Mouse (Mus musculus) E14TG2a.4 (cell line): ENCODE data around the gene Zfp385c.
"Not testable (repeated sequence)": the region's sequence is repeated elsewhere in the genome, so short reads cannot be mapped to it uniquely, and the experiment has no call there.

Source experiments
- H3K27me3 ChIP-seq: 2 replicates; pipeline ENCODE4 v1.6.1; 2014; ENCODE audit warnings: low read length, control low read depth; ENCODE audit not compliant: insufficient read depth
- H3K36me3 ChIP-seq: 2 replicates; pipeline ENCODE4 v1.6.1; 2014; ENCODE audit warnings: low read length, control low read depth; ENCODE audit not compliant: insufficient read depth
- H3K4me1 ChIP-seq: replicated peaks from 2 replicates; pipeline ENCODE4 v1.6.1; 2014; ENCODE audit warnings: low read depth, low read length, control low read depth
- H3K4me3 ChIP-seq: replicated peaks from 2 replicates; pipeline ENCODE4 v1.5.1; 2014; ENCODE audit warnings: mild to moderate bottlenecking, low read length
- H3K9me3 ChIP-seq: 2 replicates; pipeline ENCODE4 v1.6.1; 2014; ENCODE audit warnings: low read length, control low read depth
- CTCF ChIP-seq: conservative IDR thresholded peaks from 2 replicates; pipeline ENCODE4 v1.5.1; 2014; ENCODE audit warnings: low read length
- NANOG ChIP-seq: IDR thresholded peaks from 2 replicates; pipeline ENCODE4 v1.6.1; 2014; ENCODE audit warnings: borderline replicate concordance, low read length, mixed read lengths
- POU5F1 ChIP-seq: IDR thresholded peaks from 2 replicates; pipeline ENCODE4 v1.6.1; 2014; ENCODE audit warnings: low read length, borderline replicate concordance

Zfp385c gene

GRCm38 (mm10) chr11:100619982-100620381 is 72.3 kb downstream of the Zfp385c start, which contains the start of gene Dnajc7:
Gene Dnajc7, minus strand, starts transcription at chr11:100620168.
- Histone ChIP-seq H3K4me3 (peak within 1 kb of the TSS; percentile 99), H3K9me3 (no peaks in the 10 kb centered on the region), H3K36me3 (peaks cover 23% of the 10 kb centered on the region), H3K4me1 (peaks cover 58% of the 10 kb centered on the region), H3K27me3 (no peaks in the 10 kb centered on the region)
- TF ChIP-seq CTCF (no peak), NANOG (no peak), POU5F1 (no peak)

GRCm38 (mm10) chr11:100619485-100619975 is 72.7 kb downstream of the Zfp385c start:
- Histone ChIP-seq H3K27me3 (no peaks in the 10 kb centered on the region), H3K9me3 (no peaks in the 10 kb centered on the region), H3K36me3 (peaks cover 21% of the 10 kb centered on the region), H3K4me3 (peak overlapping the region; percentile 99), H3K4me1 (peaks cover 58% of the 10 kb centered on the region)
- TF ChIP-seq POU5F1 (no peak), CTCF (peak; percentile 31)

GRCm38 (mm10) chr11:100618761-100619484 is 73.3 kb downstream of the Zfp385c start, which contains the start of gene Nkiras2:
Gene Nkiras2, plus strand, starts transcription at chr11:100619244.
- peaks cover 57% of the 10 kb centered on the region for H3K4me1 ChIP-seq
- H3K36me3 ChIP-seq = peaks cover 15% of the 10 kb centered on the region
- no peak for TF ChIP-seq POU5F1
- TF ChIP-seq NANOG = no peak
- no peak for TF ChIP-seq CTCF
- no peaks in the 10 kb centered on the region for H3K27me3 ChIP-seq
- peak within 1 kb of the TSS; percentile 99 for H3K4me3 ChIP-seq
- no peaks in the 10 kb centered on the region for H3K9me3 ChIP-seq

GRCm38 (mm10) chr11:100617480-100617879 is 74.8 kb downstream of the Zfp385c start:
- Histone ChIP-seq H3K9me3 (no peaks in the 10 kb centered on the region), H3K4me1 (peaks cover 67% of the 10 kb centered on the region), H3K4me3 (peak overlapping the region; percentile 99), H3K36me3 (peaks cover 20% of the 10 kb centered on the region), H3K27me3 (no peaks in the 10 kb centered on the region)
- TF ChIP-seq NANOG = no peak
- TF ChIP-seq CTCF = no peak
- TF ChIP-seq POU5F1 = no peak

GRCm38 (mm10) chr11:100616836-100617235 is 75.4 kb downstream of the Zfp385c start:
- Histone ChIP-seq H3K4me1 (peaks cover 70% of the 10 kb centered on the region), H3K4me3 (peak overlapping the region; percentile 99), H3K36me3 (peaks cover 27% of the 10 kb centered on the region)
- H3K27me3 ChIP-seq, H3K9me3 ChIP-seq: not testable (repeated sequence)

- Histone ChIP-seq H3K4me3 (peak overlapping the region; percentile 58), H3K4me1 (peaks cover 75% of the 10 kb centered on the region), H3K36me3 (peaks cover 32% of the 10 kb centered on the region), H3K27me3 (no peaks in the 10 kb centered on the region), H3K9me3 (no peaks in the 10 kb centered on the region)
- TF ChIP-seq NANOG (peak; percentile 74), CTCF (no peak), POU5F1 (no peak)
Observed at GRCm38 (mm10) chr11:100616332-100616731, 75.9 kb downstream of the Zfp385c start.

- no peak for TF ChIP-seq CTCF
- TF ChIP-seq NANOG = no peak
- TF ChIP-seq POU5F1 = no peak
- Histone ChIP-seq H3K9me3 (no peaks in the 10 kb centered on the region), H3K4me1 (peaks cover 93% of the 10 kb centered on the region), H3K4me3 (peak overlapping the region; percentile 35), H3K36me3 (peaks cover 63% of the 10 kb centered on the region), H3K27me3 (no peaks in the 10 kb centered on the region)
Observed at GRCm38 (mm10) chr11:100613241-100613640, 79.0 kb downstream of the Zfp385c start.

- no peak for TF ChIP-seq CTCF
- Histone ChIP-seq H3K4me3 (no peak overlapping the region; the same call in 1 of the 2 replicates), H3K9me3 (no peaks in the 10 kb centered on the region), H3K27me3 (no peaks in the 10 kb centered on the region), H3K4me1 (peaks cover 97% of the 10 kb centered on the region), H3K36me3 (peaks cover 77% of the 10 kb centered on the region)
Observed at GRCm38 (mm10) chr11:100611627-100612026, 80.6 kb downstream of the Zfp385c start.
